Mouse (Mus musculus): ENCODE measurements around the gene Camk1g.

- TF ChIP-seq FLI1 (IDR thresholded peaks at IDR 0.05; ENCODE audit: low read length) (no peak), GATA1 (IDR thresholded peaks at IDR 0.05; ENCODE audit: borderline replicate concordance, low read length) (no peak)
Observed at GRCm38 (mm10) chr1:193397109-193397508, 27.0 kb upstream of the Camk1g start.
